Mouse (Mus musculus): ENCODE results near the gene Brsk1.

DNA sequence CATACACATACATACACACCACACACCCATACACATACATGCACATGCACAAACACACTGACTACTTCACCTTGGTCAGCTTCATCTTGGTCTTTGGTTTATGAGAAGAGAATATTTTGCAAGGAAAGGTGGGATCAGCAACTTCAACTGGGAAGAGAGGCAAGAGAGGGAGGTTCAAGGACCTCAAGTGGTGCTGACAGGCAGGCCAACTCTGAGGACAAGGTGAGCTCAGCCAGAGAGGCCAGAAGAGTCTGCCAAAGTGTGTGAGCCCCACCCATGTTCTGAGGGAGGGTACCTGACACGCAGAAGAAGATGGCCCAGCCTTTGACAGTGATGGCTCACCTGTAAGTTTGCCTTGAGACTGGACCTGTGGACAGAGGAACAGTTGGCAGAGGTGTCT, 69.3 kb downstream of the Brsk1 start:
- no peak for TF ChIP-seq CTCF (IDR thresholded peaks at IDR 0.05; ENCODE audit: low read depth, low read length)
- no peak for TF ChIP-seq POLR2A (IDR thresholded peaks at IDR 0.05; ENCODE audit: extremely low read depth, insufficient read depth, low read length)

All from liver, adult 2 months (tissue).